Mouse (Mus musculus): ENCODE measurements around the gene Ptgs1.

Ptgs1 gene

GRCm38 (mm10) chr2:36252505-36252904 is 22.3 kb downstream of the Ptgs1 start:
- DNase-seq, result no peak

DNA sequence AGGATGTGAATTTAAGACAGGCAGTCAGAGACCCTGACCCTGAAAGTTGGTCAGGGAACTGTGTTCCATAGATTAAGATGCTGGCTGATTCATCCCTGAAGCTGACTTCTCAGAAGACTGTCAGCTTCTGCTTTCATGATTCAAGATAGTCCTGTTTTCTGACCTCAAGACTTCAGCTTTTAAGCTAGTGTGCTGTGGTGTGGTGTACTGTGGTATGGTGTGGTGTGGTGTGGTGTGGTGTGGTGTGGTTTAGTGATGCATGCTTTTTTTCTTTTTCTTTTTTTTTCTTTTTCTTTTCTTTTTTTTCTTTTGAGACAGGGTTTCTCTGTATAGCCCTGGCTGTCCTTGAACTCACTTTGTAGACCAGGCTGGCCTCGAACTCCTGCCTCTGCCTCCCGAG is 24.2 kb downstream of the Ptgs1 start:
- no peak for DNase-seq

- DNase-seq, result no peak
These were observed 26.7 kb downstream of the Ptgs1 start for GRCm38 (mm10) chr2:36256931-36257330.

DNA sequence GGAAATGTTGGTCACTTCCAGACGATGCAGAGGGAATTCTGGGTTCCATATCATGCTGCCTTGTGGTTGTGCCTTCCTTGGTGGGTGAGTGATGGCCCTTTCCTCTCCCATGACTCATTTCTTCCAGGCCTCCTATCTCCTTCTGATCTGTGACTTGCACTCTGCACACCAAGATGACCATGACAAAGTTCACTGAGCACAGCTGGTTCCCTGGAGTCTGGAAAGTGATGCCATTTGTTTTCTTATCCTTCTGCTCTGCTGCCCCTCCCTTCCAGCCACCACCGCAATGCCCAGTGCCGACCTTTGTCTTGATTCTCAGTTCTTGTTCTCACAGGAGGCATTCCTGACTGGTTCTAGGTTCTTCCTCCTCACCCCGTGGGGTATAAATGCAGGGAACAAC is 29.2 kb downstream of the Ptgs1 start:
- peak in 1 of 2 experiments; percentile 43 for DNase-seq

DNA sequence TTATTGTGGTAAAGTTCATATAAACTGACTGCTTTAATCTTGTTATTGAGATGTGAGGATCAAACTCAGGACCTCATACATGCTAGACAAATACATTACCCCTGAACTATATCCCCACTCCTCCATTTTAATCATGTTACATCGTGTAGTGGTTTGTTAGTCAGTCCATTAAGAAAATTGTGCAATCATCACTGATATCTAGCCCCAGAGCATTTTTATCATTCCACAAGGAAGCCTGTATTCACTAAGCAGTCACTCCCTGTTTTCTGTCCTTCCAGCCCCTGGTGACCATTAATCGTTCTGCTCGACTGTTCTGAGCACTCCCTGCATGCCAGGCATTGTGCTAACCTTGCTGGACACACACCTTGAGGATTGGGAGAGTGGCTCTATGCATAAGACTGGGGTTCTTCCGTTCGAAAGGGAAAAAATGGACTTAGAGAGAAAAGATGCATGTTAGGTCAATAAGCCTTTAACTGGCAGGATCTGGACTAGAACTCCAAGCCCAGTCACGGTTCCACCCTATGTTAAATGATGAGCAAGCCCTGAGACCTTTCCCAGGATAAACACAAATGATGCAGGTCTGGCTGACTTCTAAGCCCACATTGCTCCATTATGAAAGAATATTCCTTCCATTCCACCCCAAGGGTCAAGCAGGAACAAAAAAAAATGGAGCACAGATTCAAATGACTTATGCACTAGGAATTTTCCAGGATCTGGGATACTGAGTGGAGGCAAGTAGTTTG is 29.7 kb downstream of the Ptgs1 start:
- no peak for DNase-seq

GRCm38 (mm10) chr2:36262025-36262424 is 31.8 kb downstream of the Ptgs1 start:
- no peak for DNase-seq

DNA sequence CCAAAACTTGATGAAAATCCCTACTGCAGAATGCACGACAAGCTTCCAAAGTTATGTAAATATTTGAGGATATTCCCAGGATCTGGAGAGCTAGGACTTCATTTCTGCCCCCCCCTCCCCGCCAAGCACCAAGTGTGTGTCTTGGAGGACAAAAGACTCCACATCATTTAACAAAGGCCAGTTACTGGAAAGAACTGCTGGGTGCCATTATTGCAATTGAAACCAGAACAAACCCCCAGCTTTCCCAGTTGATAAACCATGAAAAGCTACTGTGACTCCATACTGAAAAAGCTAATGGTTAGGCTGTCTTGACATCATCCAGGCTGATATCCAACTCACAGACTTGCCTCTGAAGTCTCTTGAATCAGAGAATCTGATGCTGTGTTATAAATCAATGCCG is 39.2 kb downstream of the Ptgs1 start:
- no peak for DNase-seq

- DNase-seq, result no peak
These were observed 40.0 kb downstream of the Ptgs1 start for GRCm38 (mm10) chr2:36270186-36270585.

- no peak for DNase-seq
These were observed 40.9 kb downstream of the Ptgs1 start for GRCm38 (mm10) chr2:36271085-36271484.

GRCm38 (mm10) chr2:36272288-36272950 is 42.2 kb downstream of the Ptgs1 start:
- no peak for DNase-seq

- DNase-seq, result peak; percentile 40 to 91
These were observed 46.2 kb downstream of the Ptgs1 start for GRCm38 (mm10) chr2:36276454-36276853.

GRCm38 (mm10) chr2:36278760-36279159 is 48.5 kb downstream of the Ptgs1 start:
- no peak for DNase-seq

DNA sequence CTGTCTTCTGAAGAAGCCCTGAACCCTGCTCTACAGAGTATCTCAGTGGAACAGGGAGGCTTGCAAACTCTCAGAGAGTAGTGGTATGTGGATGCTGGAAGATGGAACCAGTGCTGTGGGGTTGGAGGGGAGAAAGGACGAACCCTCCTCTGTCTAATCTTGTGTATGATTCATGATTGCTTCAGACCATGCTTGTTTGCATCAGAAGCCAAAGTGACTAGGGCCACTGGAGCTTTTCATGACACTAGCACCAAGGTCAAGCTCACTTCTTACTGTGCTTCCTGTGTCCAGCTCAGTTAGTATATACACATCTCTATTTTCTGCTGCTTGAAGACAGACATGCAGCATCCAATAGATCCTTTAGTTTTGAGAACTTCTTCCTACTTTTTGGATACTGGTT is 50.9 kb downstream of the Ptgs1 start:
- no peak for DNase-seq

DNA sequence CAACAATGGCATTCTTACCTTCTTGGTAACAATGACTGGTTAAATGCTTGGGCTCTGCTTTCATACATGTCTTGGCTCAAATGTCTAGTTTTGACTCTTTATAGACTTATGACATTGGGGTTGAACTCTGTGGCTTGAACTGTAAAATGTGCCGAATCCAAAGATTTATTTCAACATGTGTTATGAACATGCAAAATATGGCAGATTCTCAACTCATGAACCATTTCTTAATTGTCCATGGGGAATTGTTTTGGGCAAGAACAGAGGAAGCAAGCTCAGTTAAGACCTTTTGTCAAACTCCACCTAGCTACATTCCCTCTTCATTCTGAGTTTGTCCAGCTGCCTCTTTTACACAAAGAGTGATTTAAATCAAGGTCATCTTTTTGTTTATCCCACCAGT is 52.1 kb downstream of the Ptgs1 start:
- DNase-seq, result no peak
